Mouse (Mus musculus) G1E (cell line): ENCODE results near the gene Ttc26.

Source experiments
- CTCF ChIP-seq: IDR thresholded peaks from 2 replicates; pipeline ENCODE4 v1.5.1; 2012; ENCODE audit warnings: low read depth, low read length, inconsistent platforms, mixed read lengths
- GATA1 ChIP-seq: IDR thresholded peaks from 2 replicates; pipeline ENCODE4 v1.6.1; 2012; ENCODE audit warnings: borderline replicate concordance, low read length, inconsistent platforms, mixed read lengths
- POLR2AphosphoS5 ChIP-seq: IDR thresholded peaks from 2 replicates; pipeline ENCODE4 v1.6.1; 2012; ENCODE audit warnings: low read depth, low read length, inconsistent platforms; ENCODE audit not compliant: insufficient replicate concordance

GRCm38 (mm10) chr6:38434055-38435023 lies 53.1 kb downstream of the Ttc26 start:
- no peak for TF ChIP-seq GATA1
- no peak for TF ChIP-seq CTCF
- no peak for TF ChIP-seq POLR2AphosphoS5
